Mouse (Mus musculus) small intestine, adult 2 months (tissue): ENCODE data around the gene Baiap2l1. TPM values are rescaled to one million over a fixed set of nuclear protein-coding genes. Genes with fewer than 3 reads are reported as not detected.

Experiments
- H3K27ac ChIP-seq: fragments of 200-500 bp; 2 replicates; pipeline ENCODE4 v1.5.1; 2012; ENCODE audit warnings: low read depth, low read length, control low read depth, inconsistent platforms; ENCODE audit not compliant: insufficient read depth
- H3K27me3 ChIP-seq: fragments of 200-500 bp; 2 replicates; pipeline ENCODE4 v1.6.1; 2012; ENCODE audit warnings: mild to moderate bottlenecking, moderate library complexity, low read length, inconsistent platforms; ENCODE audit not compliant: control insufficient read depth, insufficient read depth
- H3K36me3 ChIP-seq: fragments of 200-500 bp; 2 replicates; pipeline ENCODE4 v1.6.1; 2012; ENCODE audit warnings: mild to moderate bottlenecking, low read length, control low read depth, inconsistent platforms; ENCODE audit not compliant: control insufficient read depth, insufficient read depth
- H3K4me1 ChIP-seq: fragments of 200-500 bp; 2 replicates; pipeline ENCODE4 v1.6.1; 2012; ENCODE audit warnings: low read length, inconsistent platforms, mixed read lengths; ENCODE audit not compliant: control insufficient read depth, insufficient read depth, insufficient read length
- H3K4me3 ChIP-seq: fragments of 200-500 bp; 2 replicates; pipeline ENCODE4 v1.5.1; 2012; ENCODE audit warnings: low read depth, mild to moderate bottlenecking, control low read depth, inconsistent platforms, low read length, moderate library complexity
- CTCF ChIP-seq: fragments of 200-500 bp; IDR thresholded peaks from 2 replicates; pipeline ENCODE4 v1.5.1; 2012; ENCODE audit warnings: low read depth, mild to moderate bottlenecking, control low read depth, inconsistent platforms, low read length, moderate library complexity, mixed read lengths; ENCODE audit not compliant: insufficient replicate concordance, insufficient read length; ENCODE audit errors: extremely low read depth
- POLR2A ChIP-seq: fragments of 200-500 bp; IDR thresholded peaks from 2 replicates; pipeline ENCODE4 v1.6.1; 2012; ENCODE audit warnings: low read depth, mild to moderate bottlenecking, control low read depth, inconsistent platforms, low read length, moderate library complexity
- WGBS: fragments of 180-500 bp; shearing (Covaris S2); methylation state at CpG from one replicate; pipeline ENCODE4 v1.1.7; 2018; 5-methylcytosine and 5-hydroxymethylcytosine counted together
- polyA plus RNA-seq: library from polyadenylated mRNA; depleted of rRNA; stranded (reverse); fragments of >200 nt; gene quantifications from 2 replicates; pipeline ENCODE4 v1.2.3, GENCODE M21; 2012

Gene Baiap2l1
- polyA plus RNA-seq, 1 experiment = 49.1 TPM

GRCm38 (mm10) chr5:144263496-144263895 lies 94.4 kb downstream of the Baiap2l1 start:
- WGBS = 84% methylated on average over 13 of the region's 13 CpGs
- TF ChIP-seq POLR2A = no peak
- TF ChIP-seq CTCF = no peak
- no peak overlapping the region for H3K27ac ChIP-seq
- peaks cover 13% of the 10 kb centered on the region for H3K4me1 ChIP-seq
- peaks cover 47% of the 10 kb centered on the region for H3K36me3 ChIP-seq
- H3K27me3 ChIP-seq = no peaks in the 10 kb centered on the region
- H3K4me3 ChIP-seq = no peak overlapping the region

GRCm38 (mm10) chr5:144263082-144263481 lies 94.8 kb downstream of the Baiap2l1 start:
- no peak for TF ChIP-seq CTCF
- H3K4me3 ChIP-seq = no peak overlapping the region
- peaks cover 17% of the 10 kb centered on the region for H3K4me1 ChIP-seq
- H3K36me3 ChIP-seq = peaks cover 44% of the 10 kb centered on the region
- no peak overlapping the region for H3K27ac ChIP-seq
- H3K27me3 ChIP-seq = no peaks in the 10 kb centered on the region
- WGBS = 78% methylated on average over 9 of the region's 9 CpGs

DNA sequence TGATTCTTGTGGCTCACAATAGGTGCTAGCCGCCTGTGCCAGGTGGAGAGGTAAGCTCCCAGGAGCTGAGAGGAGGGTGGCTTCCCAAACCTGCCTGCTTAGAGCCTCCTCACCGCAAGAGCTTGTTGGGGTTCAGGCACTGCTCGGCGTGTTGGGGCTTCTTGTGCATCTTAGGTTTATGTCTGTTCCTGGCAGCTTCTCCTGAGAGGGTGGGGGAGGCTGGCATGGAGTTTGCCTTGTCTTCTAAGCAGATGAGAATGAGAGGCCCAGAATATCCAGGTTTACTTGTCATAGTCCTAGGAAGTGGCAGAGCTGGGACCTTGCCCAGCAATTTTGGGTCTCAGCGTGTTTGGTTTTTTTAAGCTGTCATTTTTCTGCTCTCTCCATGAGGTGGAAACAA lies 96.1 kb downstream of the Baiap2l1 start:
- no peak overlapping the region for H3K4me3 ChIP-seq
- peaks cover 29% of the 10 kb centered on the region for H3K4me1 ChIP-seq
- TF ChIP-seq CTCF = no peak
- TF ChIP-seq POLR2A = no peak
- H3K27ac ChIP-seq = no peak overlapping the region
- H3K36me3 ChIP-seq = peaks cover 40% of the 10 kb centered on the region
- 83% methylated on average over 5 of the region's 5 CpGs for WGBS
- no peaks in the 10 kb centered on the region for H3K27me3 ChIP-seq

DNA sequence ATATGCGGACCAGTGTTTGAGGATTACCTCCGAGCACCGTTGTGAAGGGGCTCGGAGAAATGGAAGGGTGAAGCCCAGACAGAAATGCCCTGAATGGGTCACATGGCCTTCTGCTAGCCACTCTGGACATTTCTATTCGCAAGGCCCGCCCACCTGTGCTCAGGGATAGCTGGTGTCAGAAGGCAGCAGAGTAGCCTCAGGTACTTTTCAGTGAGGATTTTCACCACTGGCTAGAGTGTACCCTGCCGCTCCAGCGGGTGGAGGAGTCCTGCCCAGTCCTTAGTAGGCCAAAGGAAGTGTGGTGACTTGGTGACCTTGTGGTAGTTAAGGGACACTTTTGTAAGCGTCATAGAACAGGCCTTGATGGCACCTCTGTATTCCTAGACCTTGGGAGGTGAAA lies 96.6 kb downstream of the Baiap2l1 start:
- H3K4me1 ChIP-seq = peaks cover 30% of the 10 kb centered on the region
- TF ChIP-seq CTCF = no peak
- TF ChIP-seq POLR2A = no peak
- no peak overlapping the region for H3K27ac ChIP-seq
- H3K36me3 ChIP-seq = peaks cover 37% of the 10 kb centered on the region
- 74% methylated on average over 9 of the region's 9 CpGs for WGBS
- no peak overlapping the region for H3K4me3 ChIP-seq
- no peaks in the 10 kb centered on the region for H3K27me3 ChIP-seq

- Histone ChIP-seq H3K4me3 (no peak overlapping the region), H3K36me3 (peaks cover 31% of the 10 kb centered on the region), H3K27me3 (no peaks in the 10 kb centered on the region), H3K27ac (no peak overlapping the region), H3K4me1 (peaks cover 30% of the 10 kb centered on the region)
- 61% methylated on average over 8 of the region's 8 CpGs for WGBS
- TF ChIP-seq CTCF (no peak), POLR2A (no peak)
These were observed 97.4 kb downstream of the Baiap2l1 start for GRCm38 (mm10) chr5:144260464-144260863.

- Histone ChIP-seq H3K4me1 (peaks cover 30% of the 10 kb centered on the region), H3K4me3 (peak overlapping the region; percentile 81; the same call in 1 of the 2 replicates), H3K36me3 (peaks cover 21% of the 10 kb centered on the region), H3K27ac (peak overlapping the region; percentile 22), H3K27me3 (no peaks in the 10 kb centered on the region)
- WGBS = 33% methylated on average over 6 of the region's 6 CpGs
- no peak for TF ChIP-seq CTCF
- no peak for TF ChIP-seq POLR2A
These were observed 98.7 kb downstream of the Baiap2l1 start for GRCm38 (mm10) chr5:144259228-144259627.

- 19% methylated on average over 2 of the region's 2 CpGs for WGBS
- TF ChIP-seq POLR2A (no peak), CTCF (no peak)
- peak overlapping the region; percentile 81 for H3K4me3 ChIP-seq
- H3K27me3 ChIP-seq = no peaks in the 10 kb centered on the region
- peak overlapping the region; percentile 22 for H3K27ac ChIP-seq
- peaks cover 20% of the 10 kb centered on the region for H3K36me3 ChIP-seq
- H3K4me1 ChIP-seq = peaks cover 33% of the 10 kb centered on the region
These were observed 99.2 kb downstream of the Baiap2l1 start for GRCm38 (mm10) chr5:144258687-144259086.
